Mouse (Mus musculus) testis, adult 2 months (tissue): ENCODE measurements around the gene Rapgef2.

Source experiments
- CTCF ChIP-seq: fragments of 200-500 bp; IDR thresholded peaks from 2 replicates; pipeline ENCODE4 v1.5.1; 2012; ENCODE audit warnings: low read depth, mild to moderate bottlenecking, inconsistent platforms, low read length, moderate library complexity; ENCODE audit not compliant: control insufficient read depth, insufficient read depth, insufficient replicate concordance
- POLR2A ChIP-seq: fragments of 200-500 bp; IDR thresholded peaks from 2 replicates; pipeline ENCODE4 v1.6.1; 2012; ENCODE audit warnings: low read depth, mild to moderate bottlenecking, inconsistent platforms, low read length, moderate library complexity; ENCODE audit not compliant: control insufficient read depth

- no peak for TF ChIP-seq CTCF
- no peak for TF ChIP-seq POLR2A
Observed at GRCm38 (mm10) chr3:79086282-79086681, 200.0 kb downstream of the Rapgef2 start.
